Mouse (Mus musculus): ENCODE data around the gene Cnksr3.

- no peak for TF ChIP-seq GATA1 (IDR thresholded peaks at IDR 0.05; ENCODE audit: low read depth, low read length)
- no peak for TF ChIP-seq EP300 (IDR thresholded peaks at IDR 0.05; ENCODE audit: low read depth in 1 of 2, low read length in 2 of 2)
- no peak for TF ChIP-seq CTCF (IDR thresholded peaks at IDR 0.05 in 2 of 3, conservative IDR thresholded peaks at IDR 0.05 in 1 of 3; ENCODE audit: control insufficient read depth in 1 of 3, insufficient read depth in 1 of 3, low read depth in 2 of 3, low read length in 3 of 3, poor library complexity in 1 of 3, severe bottlenecking in 1 of 3)
- TF ChIP-seq E2F4 (IDR thresholded peaks at IDR 0.05; ENCODE audit: borderline replicate concordance, low read depth, low read length), result no peak
- TF ChIP-seq POLR2A (IDR thresholded peaks at IDR 0.05; ENCODE audit: control insufficient read depth in 1 of 2, insufficient read depth in 1 of 2, low read depth in 1 of 2, low read length in 2 of 2, poor library complexity in 1 of 2), result no peak
- no peak for TF ChIP-seq TAL1 (IDR thresholded peaks at IDR 0.05; ENCODE audit: low read length)
- no peak for TF ChIP-seq POLR2AphosphoS5 (IDR thresholded peaks at IDR 0.05; ENCODE audit: borderline replicate concordance, low read depth, low read length)
- no peak for TF ChIP-seq CHD1 (IDR thresholded peaks at IDR 0.05; ENCODE audit: low read depth, low read length)
Measured at GRCm38 (mm10) chr10:7126882-7127281, 85.2 kb downstream of the Cnksr3 start.

Measured in MEL (cell line).